Mouse (Mus musculus) intestine, postnatal 0 days (tissue): ENCODE results near the gene Rhoj. TPM values are rescaled to one million over a fixed set of nuclear protein-coding genes. Genes with fewer than 3 reads are reported as not detected.

Source experiments
- ATAC-seq: fragments of 200-750 bp; cut with Nextera tagmentation; 2 replicates; pipeline ENCODE4 v1.8.0; 2017; ENCODE audit warnings: mild to moderate bottlenecking, moderate TSS enrichment, moderate library complexity
- H3K27ac ChIP-seq: fragments of 300-500 bp; sonication (generic); 2 replicates; pipeline ENCODE4 v1.5.1; 2014; ENCODE audit warnings: mild to moderate bottlenecking, low read depth, low read length, moderate library complexity
- H3K27me3 ChIP-seq: fragments of 300-500 bp; sonication (generic); replicated peaks from 2 replicates; pipeline ENCODE4 v1.6.1; 2014; ENCODE audit warnings: low read length, mixed read lengths; ENCODE audit not compliant: control insufficient read depth, insufficient read depth
- H3K36me3 ChIP-seq: fragments of 300-500 bp; sonication (generic); 2 replicates; pipeline ENCODE4 v1.6.1; 2014; ENCODE audit warnings: mild to moderate bottlenecking, moderate library complexity; ENCODE audit not compliant: control insufficient read depth, insufficient read depth
- H3K4me1 ChIP-seq: fragments of 300-500 bp; sonication (generic); replicated peaks from 2 replicates; pipeline ENCODE4 v1.6.1; 2014; ENCODE audit warnings: antibody characterized with exemption, low read length, mixed read lengths; ENCODE audit not compliant: control insufficient read depth, insufficient read depth
- H3K4me2 ChIP-seq: fragments of 300-500 bp; sonication (generic); replicated peaks from 2 replicates; pipeline ENCODE4 v1.6.1; 2014; ENCODE audit warnings: low read depth, mild to moderate bottlenecking, moderate library complexity
- H3K4me3 ChIP-seq: fragments of 300-500 bp; sonication (generic); 2 replicates; pipeline ENCODE4 v1.5.1; 2014; ENCODE audit warnings: low read depth, low read length
- H3K9ac ChIP-seq: fragments of 300-500 bp; sonication (generic); 2 replicates; pipeline ENCODE4 v1.6.1; 2014; ENCODE audit warnings: mild to moderate bottlenecking, low read depth, low read length
- H3K9me3 ChIP-seq: fragments of 300-500 bp; sonication (generic); 2 replicates; pipeline ENCODE4 v1.6.1; 2016; ENCODE audit warnings: mixed run types; ENCODE audit not compliant: control insufficient read depth
- CTCF ChIP-seq: sonication (generic); IDR thresholded peaks from 2 replicates; pipeline ENCODE4 v1.5.1; 2016; ENCODE audit warnings: low read depth, mild to moderate bottlenecking, control low read depth, antibody characterized with exemption, moderate library complexity
- WGBS: fragments of 180-500 bp; shearing (Covaris S2); extraction: QIAGEN DNeasy Blood & Tissue Kit; methylation state at CpG from one replicate; pipeline ENCODE4 v1.1.7; 2014; 5-methylcytosine and 5-hydroxymethylcytosine counted together
- polyA plus RNA-seq: library from polyadenylated mRNA; unstranded; fragments of >200 nt; fragmentation: Nextera tagmentation; extraction: Ambion mirVana; gene quantifications from 2 replicates; pipeline ENCODE4 v1.2.1, GENCODE M21; 2015

Gene Rhoj
- polyA plus RNA-seq: 27.9 and 28.1 TPM in 2 replicates

GRCm38 (mm10) chr12:75307961-75308951 lies at the start of gene Rhoj:
Gene Rhoj (plus strand): TSS chr12:75308322.
- Histone ChIP-seq H3K4me1 (0 out of 2 replicates have a peak, but pooled peaks cover 3% of the 10 kb centered on the region), H3K27me3 (no peaks in the 10 kb centered on the region), H3K4me2 (peak within 1 kb of the TSS; percentile 72), H3K36me3 (no peaks in the 10 kb centered on the region), H3K9ac (peak within 1 kb of the TSS; percentile 69), H3K27ac (peak within 1 kb of the TSS; percentile 88), H3K4me3 (peak within 1 kb of the TSS; percentile 49), H3K9me3 (no peaks in the 10 kb centered on the region)
- no peak for TF ChIP-seq CTCF
- whole genome bisulfite sequencing: under 1% methylated on average over 34 of the region's 34 CpGs
- ATAC-seq: peak; percentile 61

- WGBS: 32% methylated on average over 4 of the region's 4 CpGs
- no peak overlapping the region for H3K4me3 ChIP-seq
- no peaks in the 10 kb centered on the region for H3K36me3 ChIP-seq
- H3K27me3 ChIP-seq: no peaks in the 10 kb centered on the region
- no peak overlapping the region for H3K27ac ChIP-seq
- H3K9me3 ChIP-seq: no peaks in the 10 kb centered on the region
- H3K4me2 ChIP-seq: no peak overlapping the region
- TF ChIP-seq CTCF: no peak
- H3K4me1 ChIP-seq: no peaks in the 10 kb centered on the region
- H3K9ac ChIP-seq: no peak overlapping the region
- ATAC-seq: no peak
Measured at GRCm38 (mm10) chr12:75271726-75272125, 36.4 kb upstream of the Rhoj start.

GRCm38 (mm10) chr12:75275730-75276129 lies 32.4 kb upstream of the Rhoj start:
- TF ChIP-seq CTCF: no peak
- ATAC-seq: no peak
- Histone ChIP-seq H3K27ac (no peak overlapping the region), H3K27me3 (no peaks in the 10 kb centered on the region), H3K36me3 (no peaks in the 10 kb centered on the region), H3K9ac (no peak overlapping the region), H3K9me3 (no peaks in the 10 kb centered on the region), H3K4me3 (no peak overlapping the region), H3K4me1 (no peaks in the 10 kb centered on the region), H3K4me2 (no peak overlapping the region)
- 54% methylated on average over 2 of the region's 2 CpGs for WGBS

GRCm38 (mm10) chr12:75277425-75277824 lies 30.7 kb upstream of the Rhoj start:
- Histone ChIP-seq H3K9me3 (no peaks in the 10 kb centered on the region), H3K9ac (no peak overlapping the region), H3K27ac (no peak overlapping the region), H3K4me2 (no peak overlapping the region), H3K36me3 (no peaks in the 10 kb centered on the region), H3K27me3 (no peaks in the 10 kb centered on the region), H3K4me1 (no peaks in the 10 kb centered on the region), H3K4me3 (no peak overlapping the region)
- no peak for ATAC-seq
- WGBS: 90% methylated on average over 2 of the region's 2 CpGs
- no peak for TF ChIP-seq CTCF

- H3K4me1 ChIP-seq: no peaks in the 10 kb centered on the region; the same call in 1 of the 2 replicates
- H3K27me3 ChIP-seq: no peaks in the 10 kb centered on the region
- no peak for ATAC-seq
- no peak overlapping the region for H3K4me2 ChIP-seq
- no peaks in the 10 kb centered on the region for H3K9me3 ChIP-seq
- H3K9ac ChIP-seq: no peak overlapping the region
- H3K27ac ChIP-seq: no peak overlapping the region
- no peak overlapping the region for H3K4me3 ChIP-seq
- WGBS: 67% methylated on average over 7 of the region's 7 CpGs
- TF ChIP-seq CTCF: peak; percentile 69
- no peaks in the 10 kb centered on the region for H3K36me3 ChIP-seq
Measured at GRCm38 (mm10) chr12:75280502-75280901, 27.6 kb upstream of the Rhoj start.

- TF ChIP-seq CTCF: no peak
- Histone ChIP-seq H3K4me3 (no peak overlapping the region), H3K4me2 (no peak overlapping the region), H3K36me3 (no peaks in the 10 kb centered on the region), H3K27me3 (no peaks in the 10 kb centered on the region), H3K9ac (no peak overlapping the region), H3K27ac (no peak overlapping the region), H3K4me1 (no peaks in the 10 kb centered on the region; the same call in 1 of the 2 replicates), H3K9me3 (no peaks in the 10 kb centered on the region)
- 24% methylated on average over 2 of the region's 2 CpGs for WGBS
- ATAC-seq: no peak
Measured at GRCm38 (mm10) chr12:75283226-75283625, 24.9 kb upstream of the Rhoj start.
